Mouse (Mus musculus) thymus, postnatal 4 days (tissue): Measurements from ENCODE around the gene Mprip.
"Not testable (repeated sequence)": the region's sequence is repeated elsewhere in the genome, so short reads cannot be mapped to it uniquely, and the experiment has no call there.

ENCODE experiments used
- DNase-seq: peaks from one replicate; pipeline ENCODE4 v3.0.0; 2021

The Mprip gene

DNA sequence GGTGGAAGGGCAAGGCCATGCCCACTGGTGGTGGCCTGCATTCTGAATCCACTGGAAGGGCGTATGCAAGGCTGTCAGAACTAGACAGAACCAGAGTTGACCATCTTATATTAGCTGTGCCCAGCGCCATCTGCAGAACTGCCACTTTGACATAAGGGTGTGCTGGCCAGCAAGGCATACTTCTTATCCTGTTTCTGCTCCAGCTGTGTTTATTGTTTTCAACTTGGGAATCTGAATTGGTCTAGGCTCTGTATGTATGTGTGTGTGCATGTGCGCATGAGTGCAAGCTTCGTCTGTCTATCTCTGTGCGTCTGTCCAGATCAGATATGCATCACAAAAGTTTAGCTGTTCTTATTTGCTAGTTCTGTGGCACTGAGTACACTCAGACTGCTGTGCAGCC is 58.1 kb downstream of the Mprip start:
- DNase-seq: no peak

DNA sequence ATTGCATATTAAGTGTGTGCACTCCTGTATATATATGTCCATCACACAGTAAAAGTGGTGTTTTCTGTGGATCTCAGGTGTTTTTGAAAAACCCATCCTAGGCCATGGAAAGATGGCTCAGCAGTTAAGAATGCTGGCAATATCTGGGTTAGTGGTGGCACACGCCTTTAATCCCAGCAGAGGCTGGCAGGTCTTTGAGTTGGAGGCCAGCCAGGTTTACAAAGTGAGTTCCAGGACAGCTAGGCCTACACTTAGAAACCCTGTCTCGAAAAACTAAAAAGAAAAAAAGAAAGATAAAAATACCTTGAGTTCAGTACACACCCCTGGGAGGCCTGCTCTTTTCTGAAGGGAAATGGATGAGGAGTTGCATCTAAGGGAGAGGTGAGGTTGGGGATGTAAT is 60.3 kb downstream of the Mprip start:
- no peak for DNase-seq

DNA sequence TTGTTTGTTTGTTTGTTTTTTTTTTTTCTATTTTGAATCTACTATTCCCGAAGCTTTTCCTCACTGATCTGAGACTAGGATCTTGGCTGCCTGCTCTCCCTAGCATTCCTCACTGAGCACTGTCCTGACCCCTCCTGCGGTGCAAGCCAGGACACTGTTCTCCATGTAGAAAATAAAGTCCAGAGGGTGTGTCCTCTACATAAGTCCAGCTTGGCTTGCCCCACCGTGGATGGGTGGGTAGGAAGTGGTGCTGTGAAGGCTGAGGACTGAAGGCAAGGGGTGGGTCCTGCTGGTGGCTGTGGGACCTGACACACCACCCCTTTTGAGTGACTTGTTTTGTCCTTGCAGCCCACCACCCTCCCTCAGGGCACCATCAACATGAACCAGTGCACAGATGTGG is 66.1 kb downstream of the Mprip start:
- DNase-seq: no peak

DNA sequence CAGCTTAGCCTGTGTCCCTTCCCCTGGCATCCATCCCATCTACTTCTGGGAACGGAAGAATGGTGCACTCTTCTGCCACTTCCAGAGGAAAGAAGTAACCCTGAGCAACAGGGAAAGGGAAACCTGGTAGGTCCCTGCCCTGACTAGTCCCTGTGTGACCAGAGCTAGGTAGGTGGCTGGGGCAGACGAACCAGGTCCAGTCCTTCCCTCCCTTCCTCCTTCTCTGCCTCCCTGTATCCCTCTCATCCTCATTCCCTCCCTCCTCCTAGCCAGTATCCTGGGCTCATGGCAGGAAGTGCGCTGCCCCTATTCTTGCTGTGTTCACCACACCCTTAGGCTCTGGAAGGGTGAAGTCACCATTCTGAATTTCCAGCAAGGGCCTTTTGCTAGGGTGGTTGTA is 70.7 kb downstream of the Mprip start:
- no peak for DNase-seq

DNA sequence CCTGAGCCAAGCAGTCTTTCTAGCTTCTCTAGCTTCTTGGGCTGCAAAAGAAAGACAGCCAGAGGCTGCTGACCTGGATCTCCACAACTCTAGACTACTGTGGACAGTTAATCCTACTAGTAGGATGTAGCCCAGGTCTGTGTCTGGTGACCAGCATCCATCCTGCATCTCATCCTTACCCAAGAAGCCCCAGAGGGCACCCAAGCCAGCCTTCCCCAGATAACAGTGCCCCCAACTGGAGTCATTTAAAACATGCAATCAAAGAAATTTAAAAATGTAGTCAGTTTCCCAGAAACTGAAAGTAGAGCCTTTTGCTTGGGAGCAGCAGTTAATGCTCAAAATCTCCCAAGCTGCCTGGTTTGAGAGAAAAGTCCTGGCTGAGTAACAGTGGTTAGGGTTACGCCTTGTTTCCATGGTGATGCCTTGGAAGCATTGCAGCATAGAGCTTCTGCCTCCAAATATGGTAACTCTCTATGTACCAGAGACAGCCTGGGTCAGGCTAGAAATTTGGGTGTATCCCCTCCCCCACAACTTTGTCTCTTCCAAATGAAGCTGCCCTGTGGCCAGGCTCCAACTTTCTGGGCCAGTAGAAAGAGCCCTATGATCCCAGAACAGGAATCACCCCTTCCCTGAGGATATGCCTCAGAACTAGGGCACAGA is 71.4 kb downstream of the Mprip start:
- DNase-seq: no peak

DNA sequence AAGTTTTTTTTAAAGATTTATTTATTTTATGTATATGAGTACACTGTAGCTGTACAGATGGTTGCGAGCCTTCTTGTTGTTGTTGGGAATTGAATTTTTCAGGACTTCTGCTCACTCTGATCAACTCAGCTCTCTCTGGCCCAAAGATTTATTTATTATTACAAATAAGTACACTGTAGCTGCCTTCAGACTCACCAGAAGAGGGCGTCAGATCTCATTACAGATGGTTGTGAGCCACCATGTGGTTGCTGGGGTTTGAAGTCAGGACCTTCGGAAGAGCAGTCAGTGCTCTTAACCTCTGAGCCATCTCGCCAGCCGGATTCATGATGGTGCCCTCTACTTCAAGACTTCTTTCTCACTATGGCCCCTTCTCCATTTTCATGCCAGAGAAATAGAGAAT is 72.5 kb downstream of the Mprip start:
- not testable (repeated sequence) for DNase-seq

DNA sequence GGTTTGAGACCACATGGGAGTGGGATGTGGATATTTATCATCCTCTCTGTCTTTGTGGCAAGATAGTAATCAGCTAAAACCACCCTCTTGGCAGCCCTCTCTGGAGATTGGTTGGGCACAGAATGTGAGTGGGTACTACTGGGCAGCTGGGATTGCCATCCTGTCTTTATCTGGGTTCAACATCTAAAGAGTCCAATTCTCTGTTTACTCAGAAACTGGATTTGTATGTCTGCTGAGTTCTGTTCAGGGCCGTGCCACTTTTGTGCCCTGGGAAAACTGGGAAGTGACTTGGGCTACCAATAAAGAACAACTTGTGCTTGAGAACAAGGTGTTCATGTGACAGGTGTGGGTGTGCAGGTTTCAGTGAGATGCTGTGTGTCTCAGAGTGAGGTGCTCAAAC is 73.2 kb downstream of the Mprip start:
- DNase-seq: no peak

DNA sequence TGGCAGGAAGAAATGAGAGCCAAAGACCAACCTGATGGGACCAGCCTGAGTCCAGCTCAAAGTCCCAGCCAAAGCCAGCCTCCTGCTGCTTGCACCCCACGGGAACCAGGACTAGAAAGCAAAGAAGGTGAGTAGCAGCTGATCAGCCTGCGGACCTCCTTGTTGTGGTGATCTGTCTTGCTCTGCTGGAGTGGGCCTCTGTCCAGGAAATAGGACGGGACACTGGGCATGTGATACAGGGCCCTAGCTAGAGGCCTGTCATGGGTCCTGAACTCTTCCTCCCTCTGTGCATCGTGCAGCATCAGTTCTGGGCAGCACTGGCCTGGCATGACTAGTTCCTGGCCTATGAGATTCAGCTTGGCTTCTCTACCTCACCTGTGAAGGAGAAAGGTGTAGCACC is 74.8 kb downstream of the Mprip start:
- not testable (repeated sequence) for DNase-seq

DNA sequence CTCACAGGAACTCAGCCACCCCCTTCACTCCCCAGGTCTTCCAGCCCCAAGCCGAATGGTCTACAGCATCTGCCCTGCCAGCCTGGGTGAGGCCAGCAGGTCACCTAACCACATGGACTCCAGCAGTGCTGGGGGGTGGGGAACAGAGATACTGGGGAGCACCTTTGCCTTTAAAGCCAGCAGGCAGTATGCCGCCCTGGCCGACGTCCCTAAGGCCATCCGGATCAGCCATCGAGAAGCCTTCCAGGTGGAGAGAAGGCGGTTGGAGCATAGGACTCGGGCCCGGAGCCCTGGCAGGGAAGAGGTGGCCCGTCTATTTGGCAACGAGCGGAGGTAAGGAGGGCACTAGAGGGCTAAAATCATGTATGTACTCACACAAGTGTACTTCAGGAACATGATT is 76.1 kb downstream of the Mprip start:
- DNase-seq: no peak

DNA sequence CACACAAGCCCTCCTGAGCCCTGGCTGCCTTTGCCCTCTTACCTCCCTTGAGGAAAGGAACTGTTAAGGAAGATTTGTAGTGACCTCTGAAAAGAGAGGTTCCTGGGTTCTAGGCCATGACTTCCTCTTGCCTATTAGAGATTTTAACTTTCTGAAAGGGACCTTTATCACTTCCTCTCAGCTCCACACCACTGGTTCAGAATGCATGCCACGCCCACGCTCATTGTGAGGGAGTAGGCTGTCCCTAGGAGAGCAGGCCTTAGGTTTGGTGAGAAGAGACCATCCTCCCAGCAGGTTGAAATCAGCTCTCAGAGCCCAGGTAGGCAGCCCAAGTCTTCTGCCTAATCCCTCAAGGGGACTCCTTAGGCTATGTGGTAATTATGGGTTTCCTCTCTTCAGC is 78.9 kb downstream of the Mprip start:
- no peak for DNase-seq

DNA sequence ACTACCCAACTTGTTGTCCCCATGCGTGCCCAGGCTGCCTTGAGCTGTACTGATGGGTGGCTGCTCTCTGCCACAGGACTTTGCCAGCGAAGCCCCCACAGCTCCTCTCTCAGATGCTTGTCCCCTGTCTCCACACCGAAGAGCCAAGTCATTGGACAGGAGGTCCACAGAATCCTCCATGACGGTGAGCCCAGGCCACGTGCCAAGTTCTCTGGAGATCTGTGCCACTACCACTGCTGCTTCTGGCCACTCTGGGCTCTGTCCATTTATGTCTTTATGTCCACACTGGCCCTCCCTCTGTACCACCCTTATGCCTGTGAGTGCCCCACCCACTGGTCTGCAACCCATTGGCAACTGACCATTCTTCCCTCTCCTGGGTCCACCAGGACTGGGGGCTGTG is 80.8 kb downstream of the Mprip start:
- DNase-seq: no peak

DNA sequence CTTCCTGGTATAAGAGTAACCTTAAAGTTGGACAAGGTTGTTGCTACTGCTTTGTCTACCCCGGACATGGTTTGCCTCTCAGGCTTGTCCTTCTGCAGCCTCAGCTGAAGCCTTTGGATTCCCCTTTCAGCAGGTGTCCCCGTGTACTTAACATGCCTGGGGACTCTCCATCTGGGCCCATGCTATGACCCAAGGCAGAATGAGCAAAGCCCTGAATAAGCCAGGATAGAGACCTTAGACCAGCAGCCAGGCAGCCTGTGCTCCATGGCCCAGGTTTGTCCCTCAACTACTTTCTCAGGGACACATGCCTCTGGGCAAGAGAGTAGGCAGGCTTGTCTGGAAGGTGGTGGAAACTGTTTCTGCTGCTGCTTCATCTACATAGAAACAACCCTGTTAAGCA is 82.2 kb downstream of the Mprip start:
- DNase-seq: no peak

DNA sequence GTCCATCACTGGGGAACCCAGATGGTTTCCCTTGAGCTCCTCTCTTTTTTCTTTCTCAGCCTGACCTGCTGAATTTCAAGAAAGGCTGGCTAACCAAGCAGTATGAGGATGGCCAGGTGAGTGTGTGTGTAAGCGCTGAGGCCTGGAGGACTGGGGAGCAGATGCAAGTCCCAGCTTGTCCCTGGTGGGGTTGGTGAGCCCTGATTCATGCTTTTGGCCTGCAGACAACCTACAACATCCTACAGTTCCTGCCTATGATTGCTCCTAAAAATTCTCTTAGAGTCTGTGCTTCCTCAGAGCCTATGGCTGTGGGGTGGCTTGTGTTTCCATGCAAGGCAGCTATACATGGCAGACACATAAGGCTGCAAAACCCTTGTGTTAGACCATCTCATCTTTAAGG is 82.6 kb downstream of the Mprip start:
- no peak for DNase-seq

DNA sequence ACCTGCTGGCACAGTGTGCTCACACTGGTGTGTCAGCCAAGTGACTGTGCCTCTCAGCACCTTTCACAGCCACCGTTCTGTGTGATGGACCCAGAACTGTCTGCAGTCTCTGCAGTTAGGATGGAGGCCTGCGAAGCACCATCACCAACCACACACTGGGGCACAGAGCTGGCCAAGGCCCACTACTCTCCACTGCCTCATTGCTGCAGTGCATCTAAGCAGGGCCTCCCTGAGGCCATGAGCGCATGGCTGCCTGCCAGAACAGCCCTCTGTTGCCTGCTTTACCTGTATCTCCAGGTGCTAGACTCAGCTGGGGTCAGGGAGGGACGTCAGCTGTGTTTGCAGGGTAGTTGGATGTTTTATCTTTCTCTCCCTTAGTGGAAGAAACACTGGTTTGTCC is 83.3 kb downstream of the Mprip start:
- no peak for DNase-seq

DNA sequence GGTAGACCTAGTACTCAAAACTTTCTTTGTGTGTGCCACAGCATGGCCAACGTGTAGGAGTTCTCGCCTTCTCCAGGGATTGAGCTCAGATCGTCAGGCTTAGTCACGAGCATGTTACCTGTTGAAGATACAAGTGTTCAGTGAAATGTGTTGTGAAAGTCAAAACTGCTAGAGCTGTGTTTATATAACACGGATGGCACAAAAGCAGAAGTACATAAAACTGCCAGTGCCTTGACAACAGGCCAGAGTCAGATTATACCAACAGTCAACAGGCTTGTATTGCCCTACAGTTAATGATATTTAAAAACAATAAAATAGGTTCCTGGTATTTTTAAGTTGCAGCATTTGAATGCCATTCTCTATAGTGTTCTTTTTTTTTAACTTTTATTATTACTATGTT is 84.7 kb downstream of the Mprip start:
- DNase-seq: no peak

DNA sequence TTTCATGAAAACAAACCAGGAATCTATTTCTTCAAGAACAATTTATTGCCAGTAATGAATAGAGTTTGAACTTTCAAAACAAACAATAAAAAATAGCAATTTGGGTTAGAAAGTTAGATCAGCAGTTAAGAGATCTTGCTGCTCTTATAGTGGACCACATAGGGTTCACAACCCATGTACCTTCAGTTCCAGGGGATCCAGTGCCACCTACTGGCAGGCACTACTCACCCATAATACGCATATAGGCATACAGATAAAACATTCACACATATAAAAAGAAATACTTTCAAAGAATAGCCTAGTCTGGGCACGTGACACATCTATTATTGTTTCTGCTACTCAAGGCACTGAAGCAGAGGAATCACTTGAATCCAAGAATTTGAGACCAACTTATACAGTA is 85.5 kb downstream of the Mprip start:
- DNase-seq: peak; percentile 82

DNA sequence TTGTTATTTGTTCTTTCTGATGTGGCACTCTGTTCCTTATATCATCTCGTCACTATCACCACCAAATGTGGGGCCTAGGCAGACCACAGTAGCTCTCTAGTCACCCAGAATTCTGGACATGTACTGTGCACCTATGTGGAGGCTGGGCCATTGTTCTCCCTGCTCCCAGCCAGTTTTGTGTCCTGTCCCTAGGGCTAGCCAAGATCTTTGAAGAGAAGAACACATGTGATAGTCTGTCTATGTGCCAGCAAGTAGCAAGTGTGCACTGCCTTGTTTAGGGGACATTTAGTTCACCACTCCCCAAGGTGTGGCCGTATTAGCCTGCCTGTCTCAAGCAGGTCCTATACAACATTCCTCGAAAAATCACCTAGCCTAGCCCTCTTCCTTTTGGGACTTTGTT is 87.9 kb downstream of the Mprip start:
- DNase-seq: no peak

DNA sequence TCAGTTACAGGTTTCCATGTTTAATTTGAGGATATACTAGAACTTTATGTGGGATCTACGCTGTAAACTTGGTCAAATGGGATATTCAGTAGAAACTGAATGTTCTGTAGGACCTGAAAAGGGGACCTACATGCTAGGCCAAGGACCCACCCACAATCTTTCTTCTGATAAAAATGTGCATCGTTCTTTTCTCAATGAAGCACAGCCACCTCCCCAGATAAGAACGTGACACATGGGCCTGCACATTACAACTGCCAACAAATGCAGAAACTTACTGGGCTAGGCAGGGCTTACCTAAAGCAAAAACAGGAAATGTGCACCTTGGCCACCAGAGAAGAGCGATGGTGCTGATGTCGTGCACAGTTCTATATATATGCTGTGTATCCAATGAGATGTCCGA is 93.4 kb downstream of the Mprip start:
- DNase-seq: no peak

DNA sequence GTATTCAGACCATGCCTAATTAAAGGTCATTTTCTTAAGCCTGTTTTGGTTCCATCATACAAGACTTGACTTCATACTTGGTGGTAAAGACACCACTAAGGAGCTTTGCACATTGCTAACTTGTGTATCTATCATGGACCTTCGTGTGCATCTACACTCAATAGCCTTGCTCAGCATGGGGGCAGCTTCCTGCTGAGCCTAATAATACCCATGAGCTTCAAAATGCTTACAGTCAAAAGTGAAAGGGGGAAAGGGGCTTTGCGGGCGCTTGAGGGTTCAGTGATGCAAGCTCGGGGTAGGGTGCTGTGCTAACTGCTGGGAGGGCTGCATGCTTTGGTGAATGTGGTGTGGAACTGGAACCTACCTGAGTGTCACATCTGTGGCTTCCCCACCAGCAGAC is 95.2 kb downstream of the Mprip start:
- no peak for DNase-seq

DNA sequence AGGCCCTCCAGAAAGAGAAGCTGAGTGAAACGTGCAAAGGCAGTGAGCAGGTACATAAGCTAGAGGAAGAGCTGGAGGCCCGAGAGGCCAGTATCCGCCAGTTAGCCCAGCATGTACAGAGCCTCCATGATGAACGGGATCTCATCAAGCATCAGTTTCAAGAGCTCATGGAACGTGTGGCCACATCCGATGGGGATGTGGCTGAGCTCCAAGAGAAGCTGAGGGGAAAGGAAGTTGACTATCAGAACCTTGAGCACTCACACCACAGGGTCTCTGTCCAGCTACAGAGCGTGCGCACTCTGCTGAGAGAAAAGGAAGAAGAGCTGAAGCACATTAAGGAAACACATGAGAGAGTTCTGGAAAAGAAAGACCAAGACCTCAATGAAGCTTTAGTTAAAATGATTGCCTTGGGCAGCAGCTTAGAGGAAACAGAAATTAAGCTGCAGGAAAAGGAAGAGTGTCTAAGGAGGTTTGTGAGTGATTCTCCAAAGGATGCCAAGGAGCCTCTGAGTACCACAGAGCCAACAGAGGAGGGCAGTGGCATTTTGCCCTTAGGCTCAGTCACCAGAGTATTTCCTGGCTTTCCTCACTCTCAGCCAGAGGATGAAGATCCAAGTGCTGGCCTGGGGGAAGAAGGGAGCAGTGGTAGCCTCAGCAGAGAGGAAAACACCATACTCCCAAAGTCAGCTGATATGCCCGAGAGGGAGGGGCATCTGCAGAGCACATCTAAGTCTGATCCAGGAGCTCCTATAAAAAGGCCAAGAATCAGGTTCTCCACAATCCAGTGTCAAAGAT is 97.3 kb downstream of the Mprip start:
- no peak for DNase-seq

DNA sequence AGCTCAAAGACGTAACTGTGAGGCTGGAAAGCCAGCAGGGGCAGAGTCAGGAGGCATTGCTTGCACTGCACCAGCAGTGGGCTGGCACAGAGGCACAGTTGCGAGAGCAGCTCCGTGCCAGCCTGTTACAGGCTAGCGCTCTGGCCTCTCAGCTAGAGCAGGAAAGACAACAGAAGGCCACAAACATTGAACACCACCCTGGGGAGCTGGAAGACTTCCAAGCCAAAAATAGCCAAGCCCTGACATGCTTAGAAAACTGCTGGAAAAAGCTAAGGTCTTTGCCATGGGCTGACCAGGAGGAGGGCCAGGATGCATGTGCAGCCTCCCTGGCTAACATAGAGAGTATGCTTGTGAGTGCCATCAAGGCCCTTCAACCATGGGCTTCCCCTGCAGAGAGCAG is 98.1 kb downstream of the Mprip start:
- DNase-seq: no peak

DNA sequence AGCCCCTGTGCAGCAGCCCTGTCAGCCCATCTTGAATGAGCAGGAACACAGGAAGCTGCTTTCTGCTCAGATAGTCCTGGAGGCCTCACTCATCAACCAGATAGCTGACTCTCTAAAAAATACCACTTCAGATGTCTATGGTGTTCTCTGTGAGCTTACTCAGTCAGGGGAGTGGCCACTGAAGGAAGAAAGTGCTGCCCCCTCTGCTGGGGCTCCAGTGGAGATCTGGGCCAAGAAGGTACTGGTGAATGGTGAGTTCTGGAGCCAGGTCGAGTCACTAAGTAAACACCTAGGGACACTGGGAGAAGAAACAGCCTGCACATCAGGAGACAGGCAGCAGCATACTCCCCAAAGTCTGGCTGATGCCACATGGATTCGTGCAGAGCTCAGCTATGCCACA is 98.5 kb downstream of the Mprip start:
- no peak for DNase-seq

DNA sequence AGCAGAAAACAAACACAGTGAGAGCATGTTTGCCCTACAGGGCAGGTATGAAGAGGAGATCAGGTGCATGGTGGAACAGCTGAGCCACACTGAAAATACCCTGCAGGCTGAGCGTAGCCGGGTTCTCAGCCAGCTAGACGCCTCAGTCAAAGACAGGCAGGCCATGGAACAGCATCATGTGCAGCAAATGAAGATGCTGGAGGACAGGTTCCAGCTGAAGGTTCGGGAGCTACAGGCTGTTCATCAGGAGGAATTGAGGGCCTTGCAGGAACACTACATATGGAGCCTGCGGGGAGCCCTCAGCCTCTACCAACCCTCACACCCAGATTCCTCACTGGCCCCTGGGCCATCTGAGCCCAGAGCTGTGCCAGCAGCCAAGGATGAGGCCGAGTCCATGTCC is 99.7 kb downstream of the Mprip start:
- DNase-seq: no peak

DNA sequence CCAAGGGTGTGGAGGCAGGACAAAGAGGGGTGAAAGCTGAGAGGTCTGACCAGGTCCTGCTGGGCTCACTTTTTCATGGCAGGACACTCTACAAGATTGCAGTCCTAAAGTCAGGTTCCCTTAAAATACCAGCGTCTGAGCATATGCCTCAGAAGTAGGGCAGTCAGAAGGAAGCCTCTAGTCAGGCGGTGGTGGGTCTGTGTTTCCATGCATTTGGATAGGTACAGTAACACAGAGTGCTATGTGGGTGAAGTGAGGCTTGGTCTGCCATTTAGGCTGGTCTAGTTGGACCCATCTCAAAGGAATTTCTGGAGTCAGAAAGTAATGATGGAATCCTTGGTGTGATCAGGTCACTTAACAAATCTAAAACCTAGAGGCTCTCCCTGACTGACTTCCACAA is 108.2 kb downstream of the Mprip start:
- DNase-seq: no peak

DNA sequence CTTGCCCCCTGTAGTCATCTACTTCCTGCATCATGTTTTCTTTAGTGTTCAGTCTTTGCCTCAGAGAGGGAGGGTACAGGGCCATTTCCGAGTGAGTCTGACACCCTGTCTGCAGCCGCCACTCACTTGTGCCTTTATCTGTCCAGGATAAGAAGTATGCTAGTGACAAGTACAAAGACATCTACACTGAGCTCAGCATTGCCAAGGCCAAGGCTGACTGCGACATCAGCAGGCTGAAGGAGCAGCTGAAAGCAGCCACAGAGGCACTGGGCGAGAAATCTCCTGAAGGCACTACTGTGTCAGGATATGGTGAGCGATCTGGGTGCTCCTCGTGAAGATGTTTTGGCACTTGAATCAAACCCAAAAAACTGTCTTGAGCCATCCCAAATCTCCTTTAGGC is 108.6 kb downstream of the Mprip start:
- DNase-seq: no peak
